Mouse (Mus musculus): ENCODE results near the gene Parp4.

DNA sequence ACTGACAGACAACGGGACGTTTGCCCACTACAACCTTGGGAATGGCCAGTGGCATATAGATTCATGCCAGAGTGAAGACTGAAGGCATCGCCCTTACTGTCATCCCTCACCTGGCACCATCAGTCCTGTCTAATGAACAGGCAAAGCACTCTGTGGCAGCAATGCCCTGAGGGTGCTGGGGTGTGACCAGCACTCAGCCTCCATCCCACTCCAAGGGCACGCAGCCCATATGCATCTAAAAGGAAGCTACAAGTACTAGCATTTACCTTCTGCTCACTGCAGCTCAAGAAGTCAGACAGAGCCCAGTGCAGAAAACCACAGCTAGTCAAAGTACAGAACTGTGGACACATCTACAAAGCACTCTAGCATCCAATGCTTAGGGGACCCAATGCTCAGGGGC, 29.9 kb upstream of the Parp4 start:
- TF ChIP-seq CTCF (IDR thresholded peaks at IDR 0.05): no peak
- no peak for TF ChIP-seq EP300 (IDR thresholded peaks at IDR 0.05)
